Mouse (Mus musculus): Measurements from ENCODE around the gene CK137956.

DNA sequence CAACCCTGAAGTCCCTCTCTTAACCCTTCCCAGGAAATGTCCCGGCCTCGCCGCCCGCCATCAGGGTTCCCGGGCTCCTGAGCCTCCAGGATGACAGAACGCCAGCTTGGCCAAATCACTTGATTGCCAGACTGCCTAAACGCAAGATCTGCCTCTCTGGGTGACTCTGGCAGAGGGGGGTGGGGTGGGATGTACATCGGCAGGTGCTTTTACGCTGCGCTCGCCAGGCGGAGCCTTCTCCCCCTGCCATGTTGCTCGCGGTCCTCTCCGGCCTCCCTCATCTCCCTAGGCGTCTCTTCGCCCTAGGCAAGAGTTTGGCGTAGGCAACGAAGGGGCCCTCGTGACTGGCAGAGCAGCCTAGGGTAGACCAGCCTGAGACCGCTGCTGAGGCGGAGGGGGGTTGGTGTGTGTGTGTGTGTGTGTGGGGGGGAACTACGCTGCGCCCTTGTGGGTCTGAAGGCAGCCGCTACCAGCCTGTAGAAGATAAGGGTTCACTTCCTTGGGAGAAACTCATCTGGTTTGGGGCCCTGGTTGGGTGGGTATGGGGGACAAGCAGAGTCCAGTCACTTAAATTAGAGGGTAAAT is 15.8 kb upstream of the CK137956 start:
- no peak for TF ChIP-seq CTCF (IDR thresholded peaks at IDR 0.05; ENCODE audit: low read depth, low read length)
- no peak for TF ChIP-seq POLR2A (IDR thresholded peaks at IDR 0.05; ENCODE audit: borderline replicate concordance, low read depth, low read length)

All from bone marrow macrophage, adult 2 months (primary cell).